Mouse (Mus musculus): ENCODE data around the gene Rrp1.
"Not testable (repeated sequence)": the region's sequence is repeated elsewhere in the genome, so short reads cannot be mapped to it uniquely, and the experiment has no call there.

The Rrp1 gene

GRCm38 (mm10) chr10:78383567-78383966, 29.3 kb downstream of the Rrp1 start:
- DNase-seq (ENCODE audit: low spot score), result no peak

DNA sequence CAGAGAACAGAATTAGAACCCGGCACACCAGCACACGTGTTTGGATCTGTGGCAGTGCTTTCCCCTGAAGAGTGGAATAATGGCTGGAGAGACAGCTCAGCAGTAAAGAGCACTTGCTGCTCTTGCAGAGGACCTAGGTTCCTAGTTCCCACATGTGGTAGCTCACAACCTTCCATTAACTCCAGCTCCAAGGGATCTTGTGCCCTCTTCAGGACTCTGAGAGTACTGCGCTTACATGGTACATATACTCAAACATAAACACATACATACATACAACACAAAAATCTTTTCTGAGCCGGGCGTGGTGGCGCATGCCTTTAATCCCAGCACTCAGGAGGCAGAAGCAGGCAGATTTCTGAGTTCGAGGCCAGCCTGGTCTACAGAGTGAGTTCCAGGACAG, 34.3 kb downstream of the Rrp1 start:
- no peak for DNase-seq (ENCODE audit: low spot score)

DNA sequence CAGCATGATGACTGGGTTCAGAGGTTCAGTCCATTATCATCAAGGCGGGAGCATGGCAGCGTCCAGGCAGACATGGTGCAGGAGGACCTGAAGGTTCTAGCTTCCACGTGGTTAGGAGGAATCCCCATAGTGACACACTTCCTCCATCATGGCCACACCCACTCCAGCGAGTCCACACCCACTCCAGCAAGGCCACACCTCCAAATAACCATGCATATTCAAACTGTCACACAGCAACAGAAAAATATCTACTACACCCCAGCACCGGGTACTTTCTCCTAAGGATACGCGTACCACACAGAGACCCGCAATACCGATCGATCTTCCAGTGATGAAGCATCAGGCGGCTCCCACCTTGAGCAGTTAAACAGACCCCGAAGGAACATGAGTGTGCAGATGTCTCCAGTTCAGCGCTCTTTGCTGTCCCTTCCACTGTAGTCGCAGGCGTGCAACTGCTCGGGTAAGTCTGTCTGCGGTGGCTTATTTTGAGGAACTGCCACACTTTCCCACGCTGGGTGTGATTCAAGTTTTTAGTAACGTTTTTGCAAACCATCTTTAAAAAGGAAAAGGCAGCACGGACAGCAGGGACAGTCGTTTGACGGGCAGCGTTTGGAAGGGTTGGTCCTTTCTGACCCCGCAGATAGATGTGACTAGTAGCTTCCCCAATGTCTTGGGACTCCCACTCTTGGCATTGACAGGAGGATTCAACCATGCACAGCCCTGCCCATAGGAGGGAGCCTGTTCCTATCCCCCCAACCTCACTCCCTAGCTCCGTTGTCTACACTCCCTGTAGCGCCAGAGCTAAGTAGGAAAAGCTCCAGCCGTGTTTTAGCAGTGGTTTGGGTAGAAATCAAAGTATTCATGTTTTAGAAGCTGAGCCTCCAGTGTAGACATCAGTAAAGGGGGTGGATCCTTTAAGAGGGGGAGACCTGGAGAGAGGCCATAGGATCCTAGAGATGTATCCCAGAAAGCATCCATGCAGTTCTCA, 39.9 kb downstream of the Rrp1 start:
- no peak for DNase-seq (ENCODE audit: low spot score)

GRCm38 (mm10) chr10:78371746-78372145, 41.1 kb downstream of the Rrp1 start:
- no peak for DNase-seq (ENCODE audit: low spot score)

- no peak for DNase-seq (ENCODE audit: low spot score)
Measured at GRCm38 (mm10) chr10:78367586-78367985, 45.3 kb downstream of the Rrp1 start.

DNA sequence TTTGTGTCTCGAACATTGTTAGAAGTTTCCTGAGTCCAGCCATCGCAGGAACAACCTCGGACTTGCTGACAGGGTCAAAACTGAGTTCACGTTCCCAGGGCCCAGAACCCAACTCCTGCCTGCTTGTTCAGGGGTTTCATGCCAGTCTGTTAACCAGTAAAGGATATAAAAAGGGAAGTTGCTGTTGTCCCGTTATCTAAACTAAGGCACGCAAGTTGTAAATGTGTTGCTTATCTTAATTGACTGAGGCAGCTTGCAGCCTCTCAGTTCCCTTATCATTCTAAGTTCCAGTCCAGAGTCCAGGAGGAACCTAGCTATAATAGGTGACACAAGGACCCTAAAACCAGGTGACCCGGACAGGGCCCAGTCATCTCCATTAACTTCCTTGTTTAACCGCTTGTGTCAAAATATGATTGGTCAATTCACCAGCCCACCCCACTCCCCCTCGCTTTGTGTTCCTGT, 46.0 kb downstream of the Rrp1 start:
- no peak for DNase-seq (ENCODE audit: low spot score)

DNA sequence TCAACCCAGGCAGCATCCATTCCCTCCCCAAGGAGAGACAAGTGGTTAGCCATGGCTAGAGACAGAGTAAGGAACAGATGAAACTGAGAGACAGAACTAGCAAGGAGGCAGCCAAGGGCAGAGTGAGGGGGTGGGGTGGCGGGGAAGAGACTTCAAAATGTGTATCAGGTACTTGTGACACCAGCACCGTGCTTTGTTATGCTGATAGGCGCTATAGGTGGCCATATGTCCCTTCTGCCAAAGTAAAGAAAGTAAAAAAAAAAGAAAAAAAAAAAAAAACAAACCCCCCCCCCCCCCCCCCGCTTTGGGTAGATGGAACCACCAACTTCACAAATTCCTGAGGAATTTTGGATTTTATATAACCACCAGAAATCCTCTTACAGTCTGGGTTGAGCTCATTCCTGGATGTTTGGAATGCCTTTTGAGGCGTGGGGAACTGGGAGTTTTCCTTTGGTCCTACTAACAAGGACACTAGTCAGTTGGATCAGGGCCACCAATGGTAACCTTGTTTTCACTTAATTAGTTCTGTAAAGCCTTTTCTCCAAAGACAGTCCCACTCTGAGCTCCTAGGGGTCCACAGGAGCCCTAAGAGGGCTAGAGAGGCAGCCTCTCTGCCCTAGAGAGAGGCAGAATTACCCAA, 46.5 kb downstream of the Rrp1 start:
- no peak for DNase-seq (ENCODE audit: low spot score)

DNA sequence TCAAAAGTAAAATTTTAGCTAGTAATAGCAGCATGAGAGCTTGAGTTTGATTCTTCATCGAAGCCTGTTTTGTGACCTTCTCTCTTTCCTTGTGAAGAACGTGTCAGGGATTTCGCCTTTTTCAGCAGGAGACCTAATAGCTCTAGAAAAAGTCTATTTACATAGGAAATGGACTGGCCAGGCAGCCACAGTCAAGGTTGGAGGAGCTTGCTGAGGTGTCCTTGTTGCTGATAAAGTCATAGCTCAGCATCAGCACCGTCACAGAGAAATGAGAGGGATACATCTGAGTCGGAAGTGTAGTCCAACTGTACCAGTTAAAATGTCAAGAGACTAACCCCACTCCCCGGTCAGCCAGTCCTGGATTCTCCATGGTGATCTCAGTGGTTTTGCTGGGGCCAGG, 47.3 kb downstream of the Rrp1 start:
- no peak for DNase-seq (ENCODE audit: low spot score)

GRCm38 (mm10) chr10:78364106-78364505, 48.7 kb downstream of the Rrp1 start:
- no peak for DNase-seq (ENCODE audit: low spot score)

GRCm38 (mm10) chr10:78363366-78363765, 49.5 kb downstream of the Rrp1 start:
- DNase-seq (ENCODE audit: low spot score), result no peak

GRCm38 (mm10) chr10:78361951-78362350, 50.9 kb downstream of the Rrp1 start:
- no peak for DNase-seq (ENCODE audit: low spot score)

- DNase-seq (ENCODE audit: low spot score), result no peak
Measured at GRCm38 (mm10) chr10:78360290-78360711, 52.5 kb downstream of the Rrp1 start.

DNA sequence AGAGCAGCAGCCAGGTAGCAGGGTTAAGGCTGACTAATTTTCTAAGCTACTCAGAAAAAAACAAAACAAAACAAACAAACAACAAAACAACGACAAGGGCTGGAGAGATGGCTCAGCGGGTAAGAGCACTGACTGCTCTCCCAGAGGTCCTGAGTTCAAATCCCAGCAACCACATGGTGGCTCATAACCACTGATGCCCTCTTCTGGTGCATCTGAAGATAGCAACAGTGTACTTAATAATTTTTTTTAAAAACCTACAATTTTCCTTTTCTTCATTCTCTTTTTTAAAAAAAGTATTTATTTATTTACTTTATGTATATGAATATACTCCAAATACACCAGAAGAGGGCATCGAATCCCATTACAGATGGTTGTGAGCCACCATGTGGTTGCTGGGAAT, 53.8 kb downstream of the Rrp1 start:
- not testable (repeated sequence) for DNase-seq (ENCODE audit: low spot score)

- DNase-seq (ENCODE audit: low spot score), result no peak
Measured at GRCm38 (mm10) chr10:78358266-78358665, 54.6 kb downstream of the Rrp1 start.

DNA sequence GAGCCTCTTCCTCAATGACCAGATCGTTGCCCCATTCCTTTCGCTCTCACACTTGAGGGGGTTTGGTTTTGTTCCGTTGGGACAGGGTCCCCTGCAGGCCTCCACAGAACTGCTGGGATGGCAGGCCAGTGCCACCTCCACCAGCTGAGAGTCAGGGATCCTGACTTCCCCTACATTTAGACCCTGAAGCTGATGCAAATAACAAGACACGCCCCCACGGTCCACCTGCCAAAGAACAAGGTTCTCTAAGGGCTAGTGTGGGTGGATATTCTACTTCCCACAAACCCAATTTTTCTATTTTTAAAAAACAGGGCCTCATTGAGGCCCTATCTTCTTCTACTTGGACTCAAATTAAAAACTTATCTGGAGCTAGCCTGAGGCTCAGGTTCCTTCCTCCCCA, 55.1 kb downstream of the Rrp1 start:
- DNase-seq (ENCODE audit: low spot score), result no peak

GRCm38 (mm10) chr10:78355931-78356593, 56.8 kb downstream of the Rrp1 start:
- DNase-seq (ENCODE audit: low spot score), result no peak

DNA sequence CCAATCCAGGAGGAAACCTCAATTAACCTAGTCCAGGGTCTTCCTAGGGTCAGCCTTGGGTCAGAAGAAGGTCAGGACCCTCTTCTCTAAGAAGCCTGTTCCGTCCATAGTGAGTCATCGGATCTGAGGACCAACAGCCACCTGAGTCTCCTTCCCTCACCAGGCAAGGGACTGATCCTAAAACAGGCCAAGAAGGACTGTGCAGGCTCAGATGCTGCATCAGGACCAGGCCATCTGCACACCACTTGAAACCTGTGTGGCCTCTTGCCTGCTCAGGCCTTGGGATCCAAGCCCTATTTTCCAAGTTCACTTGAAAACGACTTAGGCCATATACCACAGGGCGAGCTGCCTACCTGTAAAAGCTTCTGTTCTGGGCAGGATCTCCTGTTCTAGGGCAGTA, 59.6 kb downstream of the Rrp1 start:
- DNase-seq (ENCODE audit: low spot score), result no peak

GRCm38 (mm10) chr10:78352666-78353030, 60.2 kb downstream of the Rrp1 start:
- no peak for DNase-seq (ENCODE audit: low spot score)

GRCm38 (mm10) chr10:78351887-78352665, 60.8 kb downstream of the Rrp1 start, which contains the start of gene Agpat3:
TSS of gene Agpat3 (minus strand) at chr10:78352489.
- DNase-seq (ENCODE audit: low spot score), result peak; percentile 41

DNA sequence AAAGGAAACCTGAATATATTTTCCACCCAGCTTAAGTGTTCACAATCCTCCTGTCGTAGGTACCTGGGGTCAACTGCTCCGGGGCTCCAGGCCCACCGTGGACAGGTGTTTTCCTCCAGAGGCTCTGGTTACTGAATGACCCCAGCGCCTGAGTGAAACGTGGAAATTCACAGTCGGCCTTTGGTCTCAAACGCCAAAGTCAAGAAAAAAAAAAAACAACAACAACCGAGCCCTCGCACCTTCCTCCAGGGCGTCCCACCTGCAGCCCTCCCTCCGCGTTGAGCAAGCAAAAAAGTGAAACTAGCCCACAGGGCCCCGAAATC, 61.3 kb downstream of the Rrp1 start:
- no peak for DNase-seq (ENCODE audit: low spot score)

DNA sequence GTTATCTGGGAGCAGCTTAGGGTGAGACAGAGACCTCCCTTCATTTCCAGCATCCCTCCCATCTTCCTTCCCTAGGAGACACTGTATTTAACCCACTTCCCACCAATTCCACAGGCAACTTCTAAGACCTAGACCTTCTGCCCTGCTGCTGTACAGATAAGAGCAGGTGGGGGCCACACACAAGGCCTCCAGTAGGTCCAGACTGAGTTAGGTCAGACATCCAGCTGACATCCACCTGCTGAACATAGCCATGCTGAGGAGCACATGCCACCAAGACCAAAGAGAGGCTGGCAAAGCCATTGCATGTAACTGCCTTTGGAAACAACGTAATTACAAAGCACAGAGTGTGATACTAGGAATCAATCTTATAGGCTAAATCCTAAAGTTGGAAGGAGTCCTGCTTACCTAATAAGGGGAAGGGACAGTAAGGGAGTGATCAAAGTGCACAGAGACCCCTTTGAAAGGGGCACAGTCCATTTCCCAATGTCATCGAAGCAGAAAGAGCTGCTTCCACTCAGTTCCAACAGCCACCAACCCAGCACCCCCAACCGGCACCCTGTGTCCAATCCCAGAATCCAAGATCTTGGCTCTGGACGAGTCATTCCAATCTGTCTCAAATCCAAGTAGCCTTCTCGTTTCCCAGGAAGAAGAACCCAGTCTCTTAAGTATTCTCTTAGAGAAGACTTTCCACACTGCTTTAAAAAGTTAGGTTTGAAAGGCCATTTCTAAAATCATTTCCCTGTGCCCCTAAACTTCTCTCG, 61.9 kb downstream of the Rrp1 start:
- DNase-seq (ENCODE audit: low spot score), result no peak
